Mouse (Mus musculus) embryonic fibroblast, embryonic 13.5 days (primary cell): ENCODE measurements around the gene Sycp3. TPM values are rescaled to one million over a fixed set of nuclear protein-coding genes. Genes with fewer than 3 reads are reported as not detected.
"Not testable (repeated sequence)": the region's sequence is repeated elsewhere in the genome, so short reads cannot be mapped to it uniquely, and the experiment has no call there.

Source experiments
- H3K27ac ChIP-seq: 2 replicates; pipeline ENCODE4 v1.5.1; 2012; ENCODE audit warnings: low read length, control low read depth, inconsistent platforms; ENCODE audit not compliant: insufficient read depth
- H3K4me1 ChIP-seq: 2 replicates; pipeline ENCODE4 v1.6.1; 2011; ENCODE audit warnings: low read length; ENCODE audit not compliant: control insufficient read depth, insufficient read depth
- H3K4me3 ChIP-seq: 2 replicates; pipeline ENCODE4 v1.5.1; 2011; ENCODE audit warnings: mild to moderate bottlenecking, control low read depth, low read length; ENCODE audit not compliant: insufficient read depth
- CTCF ChIP-seq: IDR thresholded peaks from 2 replicates; pipeline ENCODE4 v1.5.1; 2011; ENCODE audit warnings: mild to moderate bottlenecking, control low read depth, low read length, moderate library complexity, borderline replicate concordance; ENCODE audit not compliant: insufficient read depth
- POLR2A ChIP-seq: IDR thresholded peaks from 2 replicates; pipeline ENCODE4 v1.6.1; 2011; ENCODE audit warnings: low read depth, mild to moderate bottlenecking, control low read depth, low read length, moderate library complexity
- polyA plus RNA-seq: library from polyadenylated mRNA; stranded (reverse); fragments of >200 nt; gene quantifications from 2 replicates; pipeline ENCODE4 v1.2.4, GENCODE M21; 2011; ENCODE audit warnings: low read depth; ENCODE audit not compliant: missing spikeins, insufficient read length

Sycp3 gene
- polyA plus RNA-seq, 1 experiment = not detected

DNA sequence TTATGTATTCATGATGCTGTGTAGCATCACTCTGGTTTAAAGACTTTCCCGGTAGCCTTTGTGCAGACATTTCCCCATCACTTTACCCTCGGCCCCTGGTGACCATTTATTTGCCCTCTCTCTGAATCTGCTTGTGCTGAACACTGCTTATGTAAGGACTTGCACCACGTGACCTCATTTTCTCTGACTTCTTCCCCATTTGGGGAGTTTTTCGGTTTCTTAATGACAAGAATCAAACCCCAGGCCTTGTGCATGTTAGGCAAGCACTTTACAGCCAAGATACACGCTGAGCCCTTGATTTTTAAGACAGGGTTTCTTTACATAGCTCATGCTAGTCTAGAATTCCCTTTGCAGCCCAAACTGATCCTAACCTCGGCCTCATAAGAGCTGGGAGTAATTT is 18.1 kb upstream of the Sycp3 start:
- Histone ChIP-seq H3K27ac (no peak overlapping the region), H3K4me1 (no peaks in the 10 kb centered on the region), H3K4me3 (no peak overlapping the region)
- TF ChIP-seq CTCF = no peak
- TF ChIP-seq POLR2A = no peak

- no peak overlapping the region for H3K4me3 ChIP-seq
- H3K27ac ChIP-seq = no peak overlapping the region
- peaks cover 3% of the 10 kb centered on the region; the same call in 1 of the 2 replicates for H3K4me1 ChIP-seq
- TF ChIP-seq POLR2A = no peak
Measured at GRCm38 (mm10) chr10:88451221-88451620, 8.1 kb upstream of the Sycp3 start.

GRCm38 (mm10) chr10:88451990-88452389 is 7.4 kb upstream of the Sycp3 start:
- Histone ChIP-seq H3K4me3 (no peak overlapping the region), H3K4me1 (peaks cover 3% of the 10 kb centered on the region; the same call in 1 of the 2 replicates), H3K27ac (no peak overlapping the region)
- TF ChIP-seq POLR2A (no peak), CTCF (no peak)

GRCm38 (mm10) chr10:88457816-88458215 is 1.6 kb upstream of the Sycp3 start:
- no peak overlapping the region for H3K4me3 ChIP-seq
- TF ChIP-seq POLR2A (no peak), CTCF (no peak)
- no peaks in the 10 kb centered on the region for H3K4me1 ChIP-seq
- H3K27ac ChIP-seq = no peak overlapping the region

DNA sequence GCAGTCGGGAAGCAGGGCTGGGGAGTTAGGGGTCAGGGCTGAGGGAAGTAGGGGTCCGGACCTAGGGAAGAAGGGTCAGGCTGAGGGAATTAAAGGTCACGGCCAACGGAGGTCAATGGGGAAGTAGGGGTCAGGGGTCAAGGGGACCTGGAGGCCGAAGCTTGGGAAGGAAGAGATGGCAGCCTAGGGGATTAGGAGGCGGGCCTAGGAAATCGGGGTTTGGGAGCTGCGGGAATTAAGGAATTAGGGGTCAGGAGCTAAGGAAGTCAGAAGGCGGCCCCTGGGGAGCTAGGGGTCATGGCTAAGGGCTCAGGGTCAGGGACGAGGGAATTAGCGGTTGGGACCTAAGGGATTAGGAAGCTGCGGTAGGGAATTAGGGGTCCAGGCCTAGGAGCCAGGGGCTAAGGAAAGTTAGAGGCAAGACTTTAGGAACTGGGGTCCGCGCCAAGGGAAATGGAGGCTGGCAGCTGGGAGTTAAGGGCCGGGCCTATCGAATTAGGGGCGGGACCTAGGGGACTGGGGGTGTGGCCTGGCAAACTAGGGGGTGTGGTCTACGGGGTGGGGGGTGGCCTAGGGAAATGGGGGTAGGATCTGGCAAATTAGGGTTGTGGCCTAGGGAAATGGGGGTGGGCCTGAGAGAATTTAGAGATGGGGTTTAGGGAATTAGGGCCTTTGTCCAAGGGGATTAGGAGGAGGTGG is 902 bp downstream of the Sycp3 start:
- TF ChIP-seq POLR2A = no peak
- no peaks in the 10 kb centered on the region for H3K4me1 ChIP-seq
- no peak overlapping the region for H3K4me3 ChIP-seq
- H3K27ac ChIP-seq = no peak overlapping the region

- H3K27ac ChIP-seq, H3K4me1 ChIP-seq, H3K4me3 ChIP-seq: not testable (repeated sequence)
Measured at GRCm38 (mm10) chr10:88482866-88483265, 23.5 kb downstream of the Sycp3 start.

- Histone ChIP-seq H3K27ac (no peak overlapping the region), H3K4me3 (no peak overlapping the region), H3K4me1 (no peaks in the 10 kb centered on the region; the same call in 1 of the 2 replicates)
- TF ChIP-seq CTCF (no peak), POLR2A (no peak)
Measured at GRCm38 (mm10) chr10:88488629-88489028, 29.3 kb downstream of the Sycp3 start.

- no peak overlapping the region for H3K4me3 ChIP-seq
- H3K27ac ChIP-seq = no peak overlapping the region
- no peaks in the 10 kb centered on the region; the same call in 1 of the 2 replicates for H3K4me1 ChIP-seq
- no peak for TF ChIP-seq CTCF
- TF ChIP-seq POLR2A = no peak
Measured at GRCm38 (mm10) chr10:88491632-88492031, 32.3 kb downstream of the Sycp3 start.

DNA sequence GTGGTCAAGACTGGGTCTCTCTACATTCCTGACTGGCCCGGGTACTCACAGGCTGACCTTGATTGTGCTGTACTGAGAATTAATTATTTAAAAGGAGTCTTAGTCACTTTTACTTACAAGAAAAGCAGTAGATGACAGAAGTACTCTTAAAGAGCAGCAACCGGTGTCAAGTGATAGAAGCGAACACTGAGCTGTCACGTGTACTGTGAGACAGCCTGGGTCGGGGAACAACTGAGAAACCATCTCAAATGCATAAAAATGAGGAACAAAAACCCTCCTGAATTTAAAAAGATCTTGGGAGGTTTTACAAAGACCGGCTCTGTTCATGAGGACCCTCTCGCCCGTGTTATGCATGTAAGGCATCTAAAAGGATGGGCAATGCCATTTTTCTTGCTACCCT is 33.3 kb downstream of the Sycp3 start:
- TF ChIP-seq POLR2A = no peak
- TF ChIP-seq CTCF = no peak
- Histone ChIP-seq H3K4me1 (no peaks in the 10 kb centered on the region; the same call in 1 of the 2 replicates), H3K27ac (no peak overlapping the region), H3K4me3 (no peak overlapping the region)

GRCm38 (mm10) chr10:88494959-88495587 is 35.7 kb downstream of the Sycp3 start:
- no peaks in the 10 kb centered on the region; the same call in 1 of the 2 replicates for H3K4me1 ChIP-seq
- no peak for TF ChIP-seq CTCF
- TF ChIP-seq POLR2A = no peak
- H3K27ac ChIP-seq = no peak overlapping the region
- no peak overlapping the region for H3K4me3 ChIP-seq
